Mouse (Mus musculus) bone marrow, adult 2 months (tissue): ENCODE measurements around the gene Hnrnpk.

Experiments used
- CTCF ChIP-seq: fragments of 200-500 bp; IDR thresholded peaks from 2 replicates; pipeline ENCODE4 v1.5.1; 2011; ENCODE audit warnings: low read length, control low read depth; ENCODE audit not compliant: control insufficient read depth, insufficient read depth
- POLR2A ChIP-seq: fragments of 200-500 bp; IDR thresholded peaks from 2 replicates; pipeline ENCODE4 v1.6.1; 2011; ENCODE audit warnings: low read depth, mild to moderate bottlenecking, control low read depth, low read length, borderline replicate concordance; ENCODE audit not compliant: control insufficient read depth

DNA sequence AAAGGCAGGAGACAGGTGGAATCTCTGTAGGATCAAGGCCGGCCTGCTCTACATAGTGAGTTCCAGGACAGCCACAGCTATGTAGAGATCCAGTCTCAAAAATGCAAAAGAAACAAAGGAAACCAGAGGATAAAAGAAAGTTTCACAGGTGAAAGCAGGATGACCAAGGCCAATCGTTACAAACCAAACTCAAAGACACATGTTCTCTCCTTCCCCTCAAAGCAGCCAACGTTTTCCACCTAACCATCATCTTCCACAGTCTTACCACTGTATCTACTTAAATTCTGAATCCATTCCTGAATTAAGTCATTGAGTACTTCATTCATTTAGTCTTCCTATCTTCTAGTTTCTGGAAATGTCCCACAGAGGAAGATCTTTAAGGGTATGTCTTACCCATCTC, 14.8 kb downstream of the Hnrnpk start:
- TF ChIP-seq CTCF (no peak), POLR2A (no peak)
